Mouse (Mus musculus) CD4-positive, CD25-positive, alpha-beta regulatory T cell, adult 4 months (primary cell): ENCODE measurements at regions not wholly inside any gene's neighbourhood (a gene's known extent, or its start where the extent isn't known, plus 50 kb on each side); places are given as distances from the start of the nearest gene placed in this dataset.
"Not testable (repeated sequence)": the region's sequence is repeated elsewhere in the genome, so short reads cannot be mapped to it uniquely, and the experiment has no call there.

Experiments used
- ATAC-seq: one replicate; pipeline ENCODE4 v1.8.0; 2017

DNA sequence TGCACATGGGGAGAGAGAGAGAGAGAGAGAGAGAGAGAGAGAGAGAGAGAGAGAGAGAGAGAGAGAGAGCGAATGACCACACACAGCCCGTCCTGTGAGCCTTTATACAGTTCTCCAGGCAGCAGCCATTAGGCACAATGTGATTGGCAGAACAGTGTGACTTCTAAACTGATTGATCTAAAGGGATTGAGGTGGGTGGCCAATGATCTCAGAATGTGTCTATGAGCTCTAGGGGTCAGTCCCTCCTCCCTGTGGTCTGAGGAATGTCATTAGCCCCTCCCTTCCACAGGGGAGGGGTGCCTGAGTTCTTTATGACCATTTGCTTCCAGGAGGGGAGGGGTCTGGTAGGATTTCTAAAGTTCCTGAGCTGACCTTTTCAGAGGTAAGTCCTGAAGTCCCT is 62.1 kb downstream of the Duxbl3 start:
- not testable (repeated sequence) for ATAC-seq

DNA sequence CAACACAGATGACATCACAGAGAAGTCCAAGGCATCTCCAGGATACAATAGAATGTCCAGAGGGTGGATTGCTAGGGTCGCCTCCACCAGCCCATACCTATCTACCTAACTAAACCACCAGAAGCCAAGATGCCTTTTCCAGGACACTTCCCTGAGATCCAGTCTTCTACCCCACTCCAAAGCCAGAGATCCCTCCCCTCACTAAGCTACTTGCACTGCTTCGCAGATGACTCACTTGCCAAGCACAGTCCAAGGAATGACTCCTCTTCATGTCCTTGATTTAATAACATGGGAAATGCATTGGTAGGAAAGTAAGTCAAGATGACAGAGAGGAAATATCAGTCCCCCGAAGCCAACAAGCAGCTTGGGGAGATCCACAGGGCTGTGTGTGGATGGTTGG is 63.0 kb downstream of the Duxbl3 start:
- no peak for ATAC-seq

DNA sequence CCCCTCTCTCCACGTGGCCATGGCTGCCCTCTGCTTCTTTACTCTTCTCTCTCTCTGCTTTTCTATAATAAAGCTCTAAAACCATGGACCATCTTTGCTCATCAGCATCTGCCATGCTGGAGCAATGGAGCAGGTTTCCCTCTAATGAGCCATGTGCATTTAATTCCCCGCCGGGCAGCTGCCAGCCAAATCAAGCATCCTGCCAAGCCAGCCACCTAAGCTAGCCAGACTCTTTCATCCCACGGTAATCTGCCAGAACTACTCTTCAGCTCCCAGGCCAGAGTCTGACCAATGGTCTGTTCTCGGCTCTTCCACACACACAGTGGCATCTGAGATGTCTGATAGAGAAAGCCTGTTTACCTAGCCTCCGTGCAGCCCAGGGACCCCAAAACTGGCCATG is 70.8 kb downstream of the Duxbl3 start:
- no peak for ATAC-seq

DNA sequence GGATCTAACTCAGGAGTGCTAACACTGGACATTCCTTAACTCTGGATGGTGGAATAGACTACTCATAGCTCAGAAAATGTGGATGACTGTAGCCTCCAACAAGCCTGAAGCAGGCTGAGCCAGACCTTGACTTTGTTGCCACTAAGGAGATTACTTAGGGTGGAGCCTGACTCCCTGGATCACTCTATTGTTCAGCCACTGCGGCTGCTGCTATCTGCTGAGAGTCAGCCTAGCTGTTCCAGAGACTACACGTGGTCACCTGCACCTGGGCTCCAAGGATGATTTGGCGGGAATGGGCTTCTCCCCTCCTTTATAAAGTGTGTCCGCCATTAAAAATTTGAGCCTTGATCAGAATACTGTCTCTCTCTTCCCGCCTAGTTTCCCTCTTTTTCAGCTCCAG is 83.3 kb downstream of the Duxbl3 start:
- ATAC-seq = no peak

DNA sequence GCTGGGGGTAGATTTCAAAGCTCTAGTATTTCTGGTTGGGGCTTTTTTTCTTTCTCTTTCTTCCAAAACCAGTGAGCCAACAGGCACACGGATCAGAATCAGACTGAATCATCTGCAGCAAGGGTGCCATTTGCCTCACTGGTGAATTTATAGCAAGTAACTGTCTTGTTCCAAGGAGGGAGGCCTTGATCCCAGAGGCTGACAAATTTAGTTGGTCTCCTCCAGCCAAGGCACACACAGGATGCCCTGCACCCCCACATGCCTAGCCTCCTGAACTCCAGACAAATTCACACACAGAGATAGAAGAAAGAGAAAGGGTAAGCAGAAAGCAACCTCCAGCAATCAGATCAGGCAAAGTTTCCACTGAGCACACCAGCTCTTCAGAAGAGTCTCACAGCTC is 87.5 kb downstream of the Duxbl3 start:
- no peak for ATAC-seq

DNA sequence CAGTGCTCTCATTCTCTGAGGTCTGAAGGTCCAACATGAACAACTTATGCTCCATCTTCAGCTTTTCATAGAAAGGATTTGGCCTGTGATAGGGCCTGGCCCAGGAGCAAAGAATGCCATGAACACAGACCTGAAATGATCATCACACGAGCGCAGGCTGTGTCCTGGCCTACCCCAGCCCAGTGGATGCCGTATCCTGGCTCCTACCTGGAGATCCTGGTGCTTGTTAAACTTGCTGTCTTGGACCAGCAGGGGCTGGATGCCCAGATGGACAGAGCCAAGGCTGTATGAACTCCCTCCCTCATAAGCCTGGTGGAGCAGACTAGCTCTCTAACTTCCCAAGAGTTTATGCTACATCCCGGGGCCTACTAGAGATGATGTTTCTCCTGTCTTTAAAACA is 89.5 kb downstream of the Duxbl3 start:
- ATAC-seq = no peak

DNA sequence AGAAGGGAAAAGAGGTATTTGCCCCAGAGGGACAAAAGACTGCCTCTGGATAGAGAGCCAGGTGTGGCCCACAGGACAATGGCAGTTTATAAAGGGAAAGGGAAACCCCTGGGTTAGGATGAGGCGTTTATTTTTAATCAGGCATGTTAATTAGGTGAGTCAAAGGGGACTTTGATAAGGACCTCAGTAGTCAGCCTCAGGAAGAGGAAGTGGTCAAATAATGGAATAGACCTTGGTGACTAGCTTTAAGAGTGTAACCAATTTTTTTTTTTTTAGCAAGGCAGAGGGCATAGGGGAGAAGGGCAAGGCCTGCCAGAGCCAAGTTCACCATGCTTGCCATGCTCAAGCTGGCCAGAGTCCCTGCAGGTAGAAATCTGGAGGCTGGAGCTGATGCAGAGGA is 95.2 kb downstream of the Duxbl3 start:
- ATAC-seq = peak; percentile 62

DNA sequence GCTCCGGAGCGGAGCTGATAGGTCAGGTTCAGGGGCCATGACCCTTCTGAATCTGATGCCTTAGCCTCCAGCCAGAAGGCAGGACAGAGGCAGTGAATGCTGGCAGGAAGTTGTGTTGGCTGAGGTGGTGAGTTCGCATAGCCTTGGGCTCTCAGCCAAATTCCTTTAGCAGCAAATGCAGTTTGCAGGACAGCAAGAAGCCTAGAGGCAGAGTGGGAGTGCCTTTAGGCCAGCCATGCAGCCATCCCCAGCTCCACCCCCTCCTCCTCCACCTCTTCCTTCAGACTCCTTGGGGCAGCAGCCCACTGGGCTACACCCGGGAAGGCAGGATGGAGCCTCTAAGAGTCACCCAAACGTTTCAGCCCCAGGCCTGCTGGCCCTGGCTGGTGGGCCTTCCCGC is 99.5 kb downstream of the Duxbl3 start:
- no peak for ATAC-seq

DNA sequence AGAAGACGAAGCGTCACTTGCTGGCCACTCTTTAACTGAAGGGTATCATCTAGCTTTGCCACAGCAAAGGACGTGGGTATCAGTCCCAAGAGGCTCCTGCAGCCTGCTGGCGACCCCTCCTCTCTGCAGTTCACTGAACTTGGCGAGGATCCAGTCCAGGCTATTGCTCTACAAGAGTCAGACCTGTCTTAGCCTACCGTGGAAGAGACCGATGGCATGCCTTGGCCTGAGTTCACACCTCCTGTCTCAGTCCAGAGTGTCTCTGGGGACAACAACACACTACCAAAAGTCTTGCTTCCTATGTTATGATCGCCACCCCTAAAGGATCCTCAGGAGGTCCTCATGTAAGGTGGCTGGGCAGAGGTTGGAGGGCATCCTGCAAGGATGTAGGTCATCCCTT is 100.2 kb downstream of the Duxbl3 start:
- ATAC-seq = no peak

DNA sequence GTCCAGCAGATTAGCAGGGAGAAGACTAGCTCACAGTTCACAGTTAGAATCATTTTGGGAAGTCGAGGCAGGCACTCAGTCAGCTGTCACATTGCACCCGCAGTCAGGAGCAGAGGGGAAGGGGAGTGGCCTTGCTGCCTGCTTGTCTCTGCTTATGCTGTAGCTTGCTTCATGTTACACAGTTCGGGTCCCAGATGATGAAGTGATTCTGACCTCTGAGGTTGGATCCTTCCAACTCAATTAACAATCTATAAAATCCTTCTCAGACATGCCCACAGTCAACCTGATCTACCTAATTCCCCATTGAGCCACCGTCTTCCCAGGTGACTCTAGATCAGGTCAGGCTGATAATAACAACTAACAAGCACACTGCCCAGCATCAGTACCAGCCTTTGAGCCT is 102.3 kb downstream of the Duxbl3 start:
- ATAC-seq = no peak

DNA sequence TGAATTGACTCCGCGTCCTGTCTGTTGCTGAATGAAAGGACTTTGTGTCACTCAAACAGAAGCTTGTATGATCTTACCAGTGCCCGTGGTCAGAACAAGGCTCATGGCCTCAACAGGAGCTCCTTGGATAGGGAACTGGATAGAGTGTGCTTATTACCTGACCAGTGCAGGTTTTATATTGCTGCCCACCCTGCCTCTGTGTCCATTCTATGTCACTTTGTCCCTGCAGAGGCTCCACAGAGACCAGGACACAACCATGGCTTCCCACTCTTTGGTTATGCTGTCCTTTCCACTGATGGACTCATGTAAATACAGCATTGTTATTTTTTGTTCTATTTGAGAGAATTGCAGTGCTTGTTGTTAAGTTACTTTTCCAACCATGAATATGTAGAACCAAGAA is 103.4 kb downstream of the Duxbl3 start:
- no peak for ATAC-seq
